Mouse (Mus musculus) lung, postnatal 0 days (tissue): Measurements from ENCODE around the gene Dnajc3. TPM values are rescaled to one million over a fixed set of nuclear protein-coding genes. Genes with fewer than 3 reads are reported as not detected.

Source experiments
- ATAC-seq: fragments of 200-750 bp; cut with Nextera tagmentation; 2 replicates; pipeline ENCODE4 v1.8.0; 2017; ENCODE audit warnings: moderate library complexity
- DNase-seq: peaks from one replicate; pipeline ENCODE4 v3.0.0-alpha.2; 2016; ENCODE audit warnings: low spot score
- H3K27ac ChIP-seq: fragments of 300-500 bp; sonication (generic); 2 replicates; pipeline ENCODE4 v1.5.1; 2014; ENCODE audit warnings: antibody characterized with exemption, mild to moderate bottlenecking, low read length, mixed read lengths
- H3K27me3 ChIP-seq: fragments of 300-500 bp; sonication (generic); replicated peaks from 2 replicates; pipeline ENCODE4 v1.6.1; 2014; ENCODE audit warnings: low read length, mixed read lengths; ENCODE audit not compliant: insufficient read depth
- H3K36me3 ChIP-seq: fragments of 300-500 bp; sonication (generic); 2 replicates; pipeline ENCODE4 v1.6.1; 2014; ENCODE audit warnings: low read length, mixed read lengths; ENCODE audit not compliant: insufficient read depth
- H3K4me1 ChIP-seq: fragments of 300-500 bp; sonication (generic); 2 replicates; pipeline ENCODE4 v1.6.1; 2014; ENCODE audit warnings: antibody characterized with exemption, low read depth, low read length, mixed read lengths; ENCODE audit not compliant: insufficient read depth
- H3K4me2 ChIP-seq: fragments of 300-500 bp; sonication (generic); replicated peaks from 2 replicates; pipeline ENCODE4 v1.6.1; 2014; ENCODE audit warnings: low read depth, mild to moderate bottlenecking, low read length, moderate library complexity, mixed read lengths
- H3K4me3 ChIP-seq: fragments of 300-500 bp; sonication (generic); 2 replicates; pipeline ENCODE4 v1.5.1; 2014; ENCODE audit warnings: low read depth, low read length
- H3K9ac ChIP-seq: fragments of 300-500 bp; sonication (generic); replicated peaks from 2 replicates; pipeline ENCODE4 v1.6.1; 2014; ENCODE audit warnings: low read depth, mild to moderate bottlenecking
- H3K9me3 ChIP-seq: fragments of 300-500 bp; sonication (generic); 2 replicates; pipeline ENCODE4 v1.6.1; 2016; ENCODE audit warnings: low read length, mixed read lengths
- CTCF ChIP-seq: IDR thresholded peaks from 2 replicates; pipeline ENCODE4 v1.5.1; 2016; ENCODE audit warnings: antibody characterized with exemption, mild to moderate bottlenecking
- EP300 ChIP-seq: IDR thresholded peaks from 2 replicates; pipeline ENCODE4 v1.6.1; 2016; ENCODE audit warnings: antibody characterized with exemption, mild to moderate bottlenecking, control low read depth
- WGBS: fragments of 180-500 bp; shearing (Covaris S2); extraction: QIAGEN DNeasy Blood & Tissue Kit; methylation state at CpG from one replicate; pipeline ENCODE4 v1.1.7; 2014; 5-methylcytosine and 5-hydroxymethylcytosine counted together
- polyA plus RNA-seq: library from polyadenylated mRNA; unstranded; fragments of >200 nt; fragmentation: Nextera tagmentation; extraction: Ambion mirVana; gene quantifications from 2 replicates; pipeline ENCODE4 v1.2.1, GENCODE M21; 2015

The Dnajc3 gene
- 54.1 and 58.3 TPM in 2 replicates for polyA plus RNA-seq

GRCm38 (mm10) chr14:118937533-118938492 lies at the start of gene Dnajc3:
TSS of gene Dnajc3 (plus strand) at chr14:118937976.
- Histone ChIP-seq H3K4me1 (peaks cover 12% of the 10 kb centered on the region), H3K27ac (peak within 1 kb of the TSS; percentile 99), H3K4me2 (peak within 1 kb of the TSS; percentile 73), H3K27me3 (no peaks in the 10 kb centered on the region), H3K4me3 (peak within 1 kb of the TSS; percentile 99), H3K36me3 (no peaks in the 10 kb centered on the region), H3K9me3 (no peaks in the 10 kb centered on the region), H3K9ac (peak within 1 kb of the TSS; percentile 100)
- peak; percentile 99 for DNase-seq
- peak; percentile 99 for ATAC-seq
- under 1% methylated on average over 97 of the region's 124 CpGs for WGBS
- TF ChIP-seq CTCF (no peak), EP300 (no peak)

- WGBS, result 82% methylated on average over 4 of the region's 4 CpGs
- ATAC-seq, result no peak
- H3K4me2 ChIP-seq, result no peak overlapping the region
- TF ChIP-seq CTCF, result no peak
- no peak for TF ChIP-seq EP300
- H3K27me3 ChIP-seq, result no peaks in the 10 kb centered on the region
- DNase-seq, result no peak
- no peaks in the 10 kb centered on the region for H3K36me3 ChIP-seq
- H3K4me3 ChIP-seq, result no peak overlapping the region
- no peaks in the 10 kb centered on the region for H3K9me3 ChIP-seq
- H3K27ac ChIP-seq, result no peak overlapping the region
- no peak overlapping the region for H3K9ac ChIP-seq
- H3K4me1 ChIP-seq, result no peaks in the 10 kb centered on the region
Measured at GRCm38 (mm10) chr14:118890101-118890500, 47.7 kb upstream of the Dnajc3 start.

GRCm38 (mm10) chr14:118895228-118895627 lies 42.5 kb upstream of the Dnajc3 start:
- no peak for TF ChIP-seq EP300
- TF ChIP-seq CTCF, result no peak
- no peaks in the 10 kb centered on the region for H3K9me3 ChIP-seq
- H3K4me1 ChIP-seq, result no peaks in the 10 kb centered on the region
- no peak overlapping the region for H3K27ac ChIP-seq
- no peak overlapping the region for H3K4me2 ChIP-seq
- 74% methylated on average over 7 of the region's 7 CpGs for WGBS
- ATAC-seq (no peak), DNase-seq (no peak)
- no peak overlapping the region for H3K4me3 ChIP-seq
- no peaks in the 10 kb centered on the region for H3K27me3 ChIP-seq
- no peak overlapping the region for H3K9ac ChIP-seq
- H3K36me3 ChIP-seq, result no peaks in the 10 kb centered on the region

- Histone ChIP-seq H3K36me3 (no peaks in the 10 kb centered on the region), H3K4me3 (no peak overlapping the region), H3K4me1 (no peaks in the 10 kb centered on the region), H3K27me3 (no peaks in the 10 kb centered on the region), H3K9me3 (no peaks in the 10 kb centered on the region), H3K9ac (no peak overlapping the region), H3K4me2 (no peak overlapping the region), H3K27ac (no peak overlapping the region)
- no peak for TF ChIP-seq EP300
- TF ChIP-seq CTCF, result no peak
- ATAC-seq, result no peak
- DNase-seq, result no peak
- WGBS, result 82% methylated on average over 10 of the region's 10 CpGs
Measured at GRCm38 (mm10) chr14:118895655-118896054, 42.1 kb upstream of the Dnajc3 start.

- Histone ChIP-seq H3K27me3 (no peaks in the 10 kb centered on the region), H3K27ac (no peak overlapping the region), H3K4me1 (no peaks in the 10 kb centered on the region; the same call in 1 of the 2 replicates), H3K4me3 (no peak overlapping the region), H3K9ac (no peak overlapping the region), H3K4me2 (no peak overlapping the region), H3K36me3 (no peaks in the 10 kb centered on the region), H3K9me3 (no peaks in the 10 kb centered on the region)
- ATAC-seq, result no peak
- no peak for DNase-seq
- TF ChIP-seq CTCF (peak; percentile 43), EP300 (no peak)
- WGBS, result 74% methylated on average over 11 of the region's 11 CpGs
Measured at GRCm38 (mm10) chr14:118899940-118900339, 37.8 kb upstream of the Dnajc3 start.

- ATAC-seq (no peak), DNase-seq (no peak)
- TF ChIP-seq EP300, result no peak
- peak; percentile 30; the same call in 1 of the 2 replicates for TF ChIP-seq CTCF
- Histone ChIP-seq H3K4me3 (no peak overlapping the region), H3K27me3 (no peaks in the 10 kb centered on the region), H3K36me3 (no peaks in the 10 kb centered on the region), H3K4me2 (no peak overlapping the region), H3K9ac (no peak overlapping the region), H3K9me3 (no peaks in the 10 kb centered on the region), H3K4me1 (no peaks in the 10 kb centered on the region; the same call in 1 of the 2 replicates), H3K27ac (no peak overlapping the region)
- 97% methylated on average over 1 of the region's 1 CpGs for WGBS
Measured at GRCm38 (mm10) chr14:118900911-118901310, 36.9 kb upstream of the Dnajc3 start.
